Mouse (Mus musculus): ENCODE data around the gene Aqp2.

DNA sequence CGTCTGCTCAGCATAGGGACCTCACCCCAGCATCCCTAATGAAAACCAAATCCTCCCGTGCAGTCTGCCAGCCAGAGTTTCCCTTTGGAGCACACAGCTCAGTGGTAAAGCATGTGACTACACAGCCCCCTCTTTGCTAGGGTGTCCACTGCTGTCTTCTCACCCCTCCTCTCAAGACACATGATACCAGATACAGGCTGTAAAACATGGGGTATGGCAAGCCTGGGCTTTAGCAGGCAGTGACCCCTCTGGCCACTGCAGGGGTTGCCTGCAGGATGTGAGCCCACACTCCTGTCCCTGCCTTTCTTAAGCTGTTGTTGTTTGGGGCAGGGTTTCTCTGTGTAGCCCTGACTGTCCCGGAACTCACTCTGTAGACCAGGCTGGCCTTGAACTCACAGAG lies 46.8 kb upstream of the Aqp2 start:
- TF ChIP-seq CTCF (IDR thresholded peaks at IDR 0.05) (no peak), POLR2A (IDR thresholded peaks at IDR 0.05; ENCODE audit: insufficient read depth, low read depth, low read length) (no peak)

Measured in heart, adult 2 months (tissue).